Mouse (Mus musculus) brain, embryonic 14.5 days (tissue): ENCODE data around the gene Celsr3.

ENCODE experiments used
- CTCF ChIP-seq: fragments of 200-500 bp; IDR thresholded peaks from 2 replicates; pipeline ENCODE4 v1.5.1; 2012; ENCODE audit warnings: inconsistent platforms, mild to moderate bottlenecking, moderate library complexity, borderline replicate concordance; ENCODE audit not compliant: insufficient read depth, insufficient read length; ENCODE audit errors: extremely low read depth
- POLR2A ChIP-seq: fragments of 200-500 bp; IDR thresholded peaks from 2 replicates; pipeline ENCODE4 v1.6.1; 2012; ENCODE audit warnings: mild to moderate bottlenecking, inconsistent platforms, borderline replicate concordance; ENCODE audit not compliant: poor library complexity, insufficient read depth, insufficient read length, severe bottlenecking; ENCODE audit errors: extremely low read depth

GRCm38 (mm10) chr9:108798508-108799075 is 27.5 kb upstream of the Celsr3 start:
- no peak for TF ChIP-seq CTCF
- no peak for TF ChIP-seq POLR2A
